Mouse (Mus musculus): ENCODE measurements around the gene Gm44503. TPM values are rescaled to one million over a fixed set of nuclear protein-coding genes. Genes with fewer than 3 reads are reported as not detected.

Gene Gm44503
- polyA plus RNA-seq, 1 experiment from 2014 or later, result not detected

GRCm38 (mm10) chr9:72985250-72986220 is 26.9 kb downstream of the Gm44503 start, which contains the start of the genes Ccpg1os and Ccpg1:
TSS of gene Ccpg1os (minus strand) at chr9:72985382.
TSS of gene Ccpg1 (plus strand) at chr9:72985429.
- Histone ChIP-seq H3K4me1 (ENCODE audit: control insufficient read depth, insufficient read depth, low read length) (no peaks in the 10 kb centered on the region), H3K4me2 (ENCODE audit: low read depth) (peak within 1 kb of the TSS; percentile 89), H3K27me3 (ENCODE audit: control insufficient read depth, insufficient read depth, low read length) (no peaks in the 10 kb centered on the region), H3K4me3 (ENCODE audit: low read depth, low read length) (peak within 1 kb of the TSS; percentile 79), H3K36me3 (ENCODE audit: control insufficient read depth, insufficient read depth, low read length) (no peaks in the 10 kb centered on the region), H3K9me3 (ENCODE audit: control insufficient read depth, low read length) (no peaks in the 10 kb centered on the region), H3K27ac (ENCODE audit: low read depth, low read length) (peak within 1 kb of the TSS; percentile 83), H3K9ac (ENCODE audit: low read length) (peak within 1 kb of the TSS; percentile 75)
- DNase-seq (ENCODE audit: low spot score) (peak; percentile 96), ATAC-seq (ENCODE audit: insufficient read depth, low FRiP score, low TSS enrichment) (peak; percentile 98)
- WGBS, result under 1% methylated on average over 88 of the region's 88 CpGs

DNA sequence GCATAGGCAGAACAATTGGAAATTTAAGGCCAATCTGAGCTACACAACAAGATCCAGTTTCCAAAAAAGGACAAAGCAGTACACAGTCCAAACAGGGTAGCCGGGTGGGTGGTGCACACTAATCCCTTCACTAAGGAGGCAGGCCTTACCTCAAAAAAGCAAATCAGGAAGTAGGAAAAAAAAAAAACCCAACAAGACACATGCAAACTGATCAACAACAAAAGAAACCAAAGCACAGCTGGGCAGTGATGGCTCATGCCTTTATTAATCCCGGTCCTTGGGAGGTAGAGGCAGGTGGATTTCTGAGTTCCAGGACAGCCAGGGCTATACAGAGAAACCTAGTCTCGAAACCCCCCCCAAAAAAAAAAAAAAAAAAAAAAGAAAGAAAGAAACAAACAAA is 29.1 kb downstream of the Gm44503 start:
- Histone ChIP-seq H3K9ac (ENCODE audit: low read length) (no peak overlapping the region), H3K4me3 (ENCODE audit: low read depth, low read length) (no peak overlapping the region), H3K9me3 (ENCODE audit: control insufficient read depth, low read length) (no peaks in the 10 kb centered on the region), H3K4me1 (ENCODE audit: control insufficient read depth, insufficient read depth, low read length) (no peaks in the 10 kb centered on the region), H3K27ac (ENCODE audit: low read depth, low read length) (no peak overlapping the region), H3K4me2 (ENCODE audit: low read depth) (no peak overlapping the region), H3K27me3 (ENCODE audit: control insufficient read depth, insufficient read depth, low read length) (no peaks in the 10 kb centered on the region), H3K36me3 (ENCODE audit: control insufficient read depth, insufficient read depth, low read length) (no peaks in the 10 kb centered on the region)
- 71% methylated on average over 3 of the region's 3 CpGs for WGBS
- ATAC-seq (ENCODE audit: insufficient read depth, low FRiP score, low TSS enrichment), result no peak
- DNase-seq (ENCODE audit: low spot score), result no peak

DNA sequence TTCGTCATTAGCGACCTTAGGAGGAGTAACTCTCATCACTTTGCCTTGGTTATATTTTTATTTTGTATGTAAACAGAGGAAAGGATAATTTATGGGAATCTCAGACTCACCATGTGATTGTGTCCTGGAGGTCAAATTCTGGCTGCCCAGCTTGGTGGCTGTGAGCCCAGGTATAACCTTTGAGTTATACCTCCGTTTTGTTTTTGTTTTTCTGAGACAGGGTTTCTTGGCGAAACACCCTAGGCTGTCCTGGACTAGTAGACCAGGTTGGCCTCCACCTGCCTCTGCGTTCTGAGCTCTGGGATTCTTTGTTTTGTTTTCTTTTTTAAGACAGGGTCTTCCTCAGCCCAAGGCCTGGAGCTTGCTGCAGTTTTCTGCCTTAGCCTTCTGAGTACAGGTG is 30.1 kb downstream of the Gm44503 start:
- no peak for DNase-seq (ENCODE audit: low spot score)
- no peaks in the 10 kb centered on the region for H3K27me3 ChIP-seq (ENCODE audit: control insufficient read depth, insufficient read depth, low read length)
- no peaks in the 10 kb centered on the region for H3K4me1 ChIP-seq (ENCODE audit: control insufficient read depth, insufficient read depth, low read length)
- H3K4me2 ChIP-seq (ENCODE audit: low read depth), result no peak overlapping the region
- no peaks in the 10 kb centered on the region for H3K36me3 ChIP-seq (ENCODE audit: control insufficient read depth, insufficient read depth, low read length)
- WGBS, result 85% methylated on average over 5 of the region's 5 CpGs
- H3K9ac ChIP-seq (ENCODE audit: low read length), result no peak overlapping the region
- no peak for ATAC-seq (ENCODE audit: insufficient read depth, low FRiP score, low TSS enrichment)
- no peak overlapping the region for H3K4me3 ChIP-seq (ENCODE audit: low read depth, low read length)
- no peak overlapping the region for H3K27ac ChIP-seq (ENCODE audit: low read depth, low read length)
- no peaks in the 10 kb centered on the region for H3K9me3 ChIP-seq (ENCODE audit: control insufficient read depth, low read length)

DNA sequence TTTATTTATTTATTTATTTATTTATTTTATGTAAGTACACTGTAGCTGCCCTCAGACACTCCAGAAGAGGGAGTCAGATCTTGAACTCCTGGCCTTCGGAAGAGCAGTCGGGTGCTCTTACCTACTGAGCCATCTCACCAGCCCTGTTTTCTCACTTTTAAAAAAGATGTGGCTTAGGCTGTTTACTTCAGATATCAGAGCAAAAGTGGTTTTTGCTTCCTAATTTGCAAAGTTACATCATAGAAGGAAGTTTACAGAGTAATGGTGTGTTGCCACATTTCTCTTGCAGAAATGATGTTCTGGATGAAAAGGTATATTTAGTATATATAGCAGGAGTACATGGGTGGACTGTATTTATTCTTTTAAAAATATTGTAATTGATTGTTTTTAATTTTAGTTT is 32.8 kb downstream of the Gm44503 start:
- H3K4me3 ChIP-seq (ENCODE audit: low read depth, low read length), result no peak overlapping the region
- H3K9me3 ChIP-seq (ENCODE audit: control insufficient read depth, low read length), result no peaks in the 10 kb centered on the region
- no peaks in the 10 kb centered on the region for H3K4me1 ChIP-seq (ENCODE audit: control insufficient read depth, insufficient read depth, low read length)
- no peak for DNase-seq (ENCODE audit: low spot score)
- no peaks in the 10 kb centered on the region for H3K27me3 ChIP-seq (ENCODE audit: control insufficient read depth, insufficient read depth, low read length)
- no peak overlapping the region for H3K4me2 ChIP-seq (ENCODE audit: low read depth)
- no peak overlapping the region for H3K9ac ChIP-seq (ENCODE audit: low read length)
- H3K36me3 ChIP-seq (ENCODE audit: control insufficient read depth, insufficient read depth, low read length), result no peaks in the 10 kb centered on the region
- 92% methylated on average over 2 of the region's 2 CpGs for WGBS
- no peak for ATAC-seq (ENCODE audit: insufficient read depth, low FRiP score, low TSS enrichment)
- H3K27ac ChIP-seq (ENCODE audit: low read depth, low read length), result no peak overlapping the region

DNA sequence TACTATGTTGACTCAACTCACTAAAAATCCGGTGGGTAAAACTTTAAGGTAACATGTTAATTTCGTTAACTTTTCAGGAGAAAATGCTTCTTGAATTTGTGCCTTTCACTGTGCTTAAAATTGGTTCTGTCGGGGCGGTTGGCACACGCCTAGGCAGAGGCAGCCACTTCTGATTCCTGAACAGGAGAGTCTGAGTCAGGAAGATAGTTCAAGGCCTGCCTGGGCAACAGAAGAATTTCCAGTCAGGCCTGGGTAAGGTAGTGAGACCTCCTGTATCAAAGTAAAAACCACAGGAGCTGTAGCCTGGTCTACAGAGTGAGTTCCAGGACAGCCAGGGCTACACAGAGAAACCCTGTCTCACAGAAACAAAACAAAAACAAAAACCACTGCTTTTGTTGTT is 33.9 kb downstream of the Gm44503 start:
- no peak overlapping the region for H3K9ac ChIP-seq (ENCODE audit: low read length)
- H3K9me3 ChIP-seq (ENCODE audit: control insufficient read depth, low read length), result no peaks in the 10 kb centered on the region
- no peak overlapping the region for H3K27ac ChIP-seq (ENCODE audit: low read depth, low read length)
- no peak overlapping the region for H3K4me3 ChIP-seq (ENCODE audit: low read depth, low read length)
- H3K36me3 ChIP-seq (ENCODE audit: control insufficient read depth, insufficient read depth, low read length), result no peaks in the 10 kb centered on the region
- 89% methylated on average over 5 of the region's 5 CpGs for WGBS
- no peaks in the 10 kb centered on the region for H3K27me3 ChIP-seq (ENCODE audit: control insufficient read depth, insufficient read depth, low read length)
- ATAC-seq (ENCODE audit: insufficient read depth, low FRiP score, low TSS enrichment), result no peak
- no peak overlapping the region for H3K4me2 ChIP-seq (ENCODE audit: low read depth)
- no peak for DNase-seq (ENCODE audit: low spot score)
- H3K4me1 ChIP-seq (ENCODE audit: control insufficient read depth, insufficient read depth, low read length), result no peaks in the 10 kb centered on the region

GRCm38 (mm10) chr9:72996167-72996566 is 37.5 kb downstream of the Gm44503 start:
- ATAC-seq (ENCODE audit: insufficient read depth, low FRiP score, low TSS enrichment), result no peak
- H3K4me3 ChIP-seq (ENCODE audit: low read depth, low read length), result no peak overlapping the region
- no peak overlapping the region for H3K9ac ChIP-seq (ENCODE audit: low read length)
- no peaks in the 10 kb centered on the region for H3K36me3 ChIP-seq (ENCODE audit: control insufficient read depth, insufficient read depth, low read length)
- H3K27ac ChIP-seq (ENCODE audit: low read depth, low read length), result no peak overlapping the region
- H3K4me1 ChIP-seq (ENCODE audit: control insufficient read depth, insufficient read depth, low read length), result no peaks in the 10 kb centered on the region
- H3K4me2 ChIP-seq (ENCODE audit: low read depth), result no peak overlapping the region
- no peaks in the 10 kb centered on the region for H3K27me3 ChIP-seq (ENCODE audit: control insufficient read depth, insufficient read depth, low read length)
- no peaks in the 10 kb centered on the region for H3K9me3 ChIP-seq (ENCODE audit: control insufficient read depth, low read length)
- no peak for DNase-seq (ENCODE audit: low spot score)

DNA sequence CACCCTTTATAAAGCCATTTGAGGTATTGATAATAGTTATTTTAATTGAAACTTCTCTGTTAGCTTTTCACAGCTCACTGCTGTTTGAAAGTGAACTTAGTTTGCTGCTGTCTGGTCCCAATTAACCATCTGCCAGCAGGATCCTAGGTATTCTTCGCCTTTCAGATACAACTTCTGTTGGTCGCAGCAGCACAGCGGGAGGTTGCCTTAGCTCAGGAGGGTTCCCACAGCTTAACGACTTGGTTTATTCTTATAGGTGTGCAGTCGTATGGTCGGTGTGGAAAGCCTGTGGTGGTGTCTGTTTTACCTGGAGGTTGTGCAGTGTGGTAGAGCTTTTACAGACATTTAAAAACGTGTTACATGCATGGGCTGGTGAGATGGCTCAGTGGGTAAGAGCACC is 38.2 kb downstream of the Gm44503 start:
- ATAC-seq (ENCODE audit: insufficient read depth, low FRiP score, low TSS enrichment) (no peak), DNase-seq (ENCODE audit: low spot score) (no peak)
- no peaks in the 10 kb centered on the region for H3K36me3 ChIP-seq (ENCODE audit: control insufficient read depth, insufficient read depth, low read length)
- no peaks in the 10 kb centered on the region for H3K27me3 ChIP-seq (ENCODE audit: control insufficient read depth, insufficient read depth, low read length)
- no peak overlapping the region for H3K9ac ChIP-seq (ENCODE audit: low read length)
- H3K4me1 ChIP-seq (ENCODE audit: control insufficient read depth, insufficient read depth, low read length), result no peaks in the 10 kb centered on the region
- H3K27ac ChIP-seq (ENCODE audit: low read depth, low read length), result no peak overlapping the region
- no peak overlapping the region for H3K4me2 ChIP-seq (ENCODE audit: low read depth)
- H3K9me3 ChIP-seq (ENCODE audit: control insufficient read depth, low read length), result no peaks in the 10 kb centered on the region
- no peak overlapping the region for H3K4me3 ChIP-seq (ENCODE audit: low read depth, low read length)
- 63% methylated on average over 7 of the region's 7 CpGs for WGBS

DNA sequence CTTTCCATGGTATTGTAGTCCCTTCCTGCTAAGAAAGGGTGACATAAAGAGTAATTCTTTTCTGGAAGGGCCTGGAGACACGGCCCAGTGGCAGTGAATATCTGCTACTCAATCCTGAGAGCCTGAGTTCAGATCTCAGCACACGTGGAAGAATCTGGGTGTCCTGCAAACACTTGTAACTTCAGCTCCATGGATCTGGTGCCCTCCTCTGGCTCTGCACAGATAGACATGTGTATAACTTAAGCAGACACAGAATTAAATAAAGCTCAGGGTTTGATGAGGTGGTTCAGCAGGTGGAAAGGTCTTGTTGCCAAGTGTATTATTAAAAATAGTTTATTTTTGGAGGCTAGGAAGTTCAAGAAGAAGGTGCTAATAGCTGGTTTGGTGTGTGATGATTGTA is 41.8 kb downstream of the Gm44503 start:
- no peaks in the 10 kb centered on the region for H3K27me3 ChIP-seq (ENCODE audit: control insufficient read depth, insufficient read depth, low read length)
- H3K4me3 ChIP-seq (ENCODE audit: low read depth, low read length), result no peak overlapping the region
- H3K9ac ChIP-seq (ENCODE audit: low read length), result no peak overlapping the region
- 71% methylated on average over 2 of the region's 2 CpGs for WGBS
- DNase-seq (ENCODE audit: low spot score) (no peak), ATAC-seq (ENCODE audit: insufficient read depth, low FRiP score, low TSS enrichment) (no peak)
- H3K27ac ChIP-seq (ENCODE audit: low read depth, low read length), result no peak overlapping the region
- H3K9me3 ChIP-seq (ENCODE audit: control insufficient read depth, low read length), result no peaks in the 10 kb centered on the region
- no peaks in the 10 kb centered on the region for H3K4me1 ChIP-seq (ENCODE audit: control insufficient read depth, insufficient read depth, low read length)
- no peak overlapping the region for H3K4me2 ChIP-seq (ENCODE audit: low read depth)
- H3K36me3 ChIP-seq (ENCODE audit: control insufficient read depth, insufficient read depth, low read length), result no peaks in the 10 kb centered on the region
